Mouse (Mus musculus) kidney, embryonic 16.5 days (tissue): Measurements from ENCODE around the gene Ctdspl. TPM values are rescaled to one million over a fixed set of nuclear protein-coding genes. Genes with fewer than 3 reads are reported as not detected.

Source experiments
- ATAC-seq: fragments of 200-750 bp; cut with Nextera tagmentation; 2 replicates; pipeline ENCODE4 v1.8.0; 2017; ENCODE audit warnings: moderate TSS enrichment; ENCODE audit not compliant: low FRiP score, low TSS enrichment
- H3K27ac ChIP-seq: fragments of 300-500 bp; sonication (generic); 2 replicates; pipeline ENCODE4 v1.5.1; 2014; ENCODE audit warnings: low read length
- H3K27me3 ChIP-seq: fragments of 300-500 bp; sonication (generic); 2 replicates; pipeline ENCODE4 v1.6.1; 2014; ENCODE audit warnings: low read length, control low read depth, mixed read lengths; ENCODE audit not compliant: insufficient read depth
- H3K36me3 ChIP-seq: fragments of 300-500 bp; sonication (generic); 2 replicates; pipeline ENCODE4 v1.6.1; 2014; ENCODE audit warnings: low read length, control low read depth, mixed read lengths; ENCODE audit not compliant: insufficient read depth
- H3K4me1 ChIP-seq: fragments of 300-500 bp; sonication (generic); 2 replicates; pipeline ENCODE4 v1.6.1; 2014; ENCODE audit warnings: low read length, control low read depth, mixed read lengths; ENCODE audit not compliant: insufficient read depth
- H3K4me2 ChIP-seq: fragments of 300-500 bp; sonication (generic); replicated peaks from 2 replicates; pipeline ENCODE4 v1.6.1; 2014; ENCODE audit warnings: low read depth, low read length
- H3K4me3 ChIP-seq: fragments of 300-500 bp; sonication (generic); 2 replicates; pipeline ENCODE4 v1.5.1; 2014; ENCODE audit warnings: mild to moderate bottlenecking, low read length
- H3K9ac ChIP-seq: fragments of 300-500 bp; sonication (generic); replicated peaks from 2 replicates; pipeline ENCODE4 v1.6.1; 2014; ENCODE audit warnings: low read length
- H3K9me3 ChIP-seq: fragments of 300-500 bp; sonication (generic); 2 replicates; pipeline ENCODE4 v1.6.1; 2016; ENCODE audit warnings: low read length, control low read depth
- WGBS: fragments of 180-500 bp; shearing (Covaris S2); extraction: QIAGEN DNeasy Blood & Tissue Kit; methylation state at CpG from one replicate; pipeline ENCODE4 v1.1.7; 2014; 5-methylcytosine and 5-hydroxymethylcytosine counted together
- polyA plus RNA-seq: library from polyadenylated mRNA; unstranded; fragments of >200 nt; fragmentation: Nextera tagmentation; extraction: Ambion mirVana; gene quantifications from 2 replicates; pipeline ENCODE4 v1.2.1, GENCODE M21; 2015

The Ctdspl gene
- polyA plus RNA-seq, 1 experiment from 2014 or later: 27.5 TPM

DNA sequence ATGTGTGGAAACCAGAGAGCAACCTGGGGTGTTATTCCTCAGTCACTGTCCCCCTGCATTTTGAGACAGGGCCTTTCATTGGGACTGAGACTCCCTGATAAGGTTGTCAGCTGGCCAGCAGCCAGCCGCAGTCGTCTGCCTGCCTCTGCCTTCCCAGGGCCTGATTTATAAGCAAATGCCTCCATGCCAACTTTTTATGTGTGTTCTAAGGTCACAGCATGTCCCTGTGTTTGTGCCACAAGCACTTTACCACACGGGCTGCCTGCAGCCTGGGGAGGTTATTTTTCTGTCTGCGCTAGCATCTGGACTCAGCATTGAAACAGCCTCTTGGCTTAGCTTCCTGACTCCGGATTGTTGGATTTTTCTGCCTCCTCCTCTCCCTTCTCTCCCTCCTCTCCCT is 47.9 kb downstream of the Ctdspl start:
- 0 out of 2 replicates have a peak, but pooled peaks cover 10% of the 10 kb centered on the region for H3K36me3 ChIP-seq

DNA sequence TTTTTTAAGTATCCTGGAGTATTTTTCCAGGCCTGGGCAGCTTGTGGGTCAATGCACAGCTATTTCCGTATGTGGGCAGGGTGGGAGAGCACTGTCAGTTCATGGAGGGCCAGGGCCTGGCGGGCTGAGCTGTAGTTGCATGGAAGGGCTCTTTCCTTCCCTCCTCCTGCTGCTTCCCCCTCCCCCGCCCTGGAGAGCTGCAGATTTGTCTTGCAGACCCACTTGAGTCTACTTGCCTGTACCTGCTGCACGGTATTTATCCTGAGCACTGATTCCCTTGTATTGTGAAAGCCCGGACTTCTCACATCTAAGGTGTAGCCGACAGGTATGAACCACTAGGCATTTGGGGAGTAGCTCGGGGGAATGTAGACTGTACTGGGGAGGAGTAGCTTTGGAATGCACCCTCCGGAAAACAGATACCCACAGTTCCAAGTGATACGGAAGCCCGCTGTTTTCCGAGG is 49.0 kb downstream of the Ctdspl start:
- no peak overlapping the region for H3K4me3 ChIP-seq
- no peaks in the 10 kb centered on the region for H3K27me3 ChIP-seq
- H3K9me3 ChIP-seq: no peaks in the 10 kb centered on the region
- peak overlapping the region; percentile 17 for H3K4me2 ChIP-seq
- 0 out of 2 replicates have a peak, but pooled peaks cover 9% of the 10 kb centered on the region for H3K36me3 ChIP-seq
- H3K27ac ChIP-seq: peak overlapping the region; percentile 92
- H3K4me1 ChIP-seq: peaks cover 66% of the 10 kb centered on the region
- peak; percentile 83 for ATAC-seq
- H3K9ac ChIP-seq: no peak overlapping the region
- 29% methylated on average over 11 of the region's 11 CpGs for WGBS

More for the DNA sequence above, 47.9 kb downstream of the Ctdspl start:
- no peak for ATAC-seq
- 19% methylated on average over 5 of the region's 5 CpGs for WGBS
- Histone ChIP-seq H3K27me3 (no peaks in the 10 kb centered on the region), H3K9ac (no peak overlapping the region; the same call in 1 of the 2 replicates), H3K4me2 (no peak overlapping the region), H3K4me1 (peaks cover 55% of the 10 kb centered on the region), H3K4me3 (no peak overlapping the region), H3K27ac (peak overlapping the region; percentile 92), H3K9me3 (no peaks in the 10 kb centered on the region)

- ATAC-seq: no peak
- H3K27me3 ChIP-seq: no peaks in the 10 kb centered on the region
- H3K4me2 ChIP-seq: peak overlapping the region; percentile 17
- 35% methylated on average over 9 of the region's 9 CpGs for WGBS
- peak overlapping the region; percentile 92 for H3K27ac ChIP-seq
- 0 out of 2 replicates have a peak, but pooled peaks cover 4% of the 10 kb centered on the region for H3K36me3 ChIP-seq
- H3K4me1 ChIP-seq: peaks cover 71% of the 10 kb centered on the region
- no peak overlapping the region for H3K4me3 ChIP-seq
- H3K9me3 ChIP-seq: no peaks in the 10 kb centered on the region
- H3K9ac ChIP-seq: no peak overlapping the region
These were observed 49.5 kb downstream of the Ctdspl start for GRCm38 (mm10) chr9:118975758-118976157.

- H3K9me3 ChIP-seq: no peaks in the 10 kb centered on the region
- H3K9ac ChIP-seq: no peak overlapping the region
- H3K4me3 ChIP-seq: no peak overlapping the region
- H3K4me1 ChIP-seq: peaks cover 76% of the 10 kb centered on the region
- WGBS: 78% methylated on average over 7 of the region's 7 CpGs
- no peaks in the 10 kb centered on the region for H3K27me3 ChIP-seq
- H3K27ac ChIP-seq: peak overlapping the region; percentile 92
- no peak for ATAC-seq
- H3K4me2 ChIP-seq: no peak overlapping the region
- no peaks in the 10 kb centered on the region for H3K36me3 ChIP-seq
These were observed 50.3 kb downstream of the Ctdspl start for GRCm38 (mm10) chr9:118976561-118976960.

DNA sequence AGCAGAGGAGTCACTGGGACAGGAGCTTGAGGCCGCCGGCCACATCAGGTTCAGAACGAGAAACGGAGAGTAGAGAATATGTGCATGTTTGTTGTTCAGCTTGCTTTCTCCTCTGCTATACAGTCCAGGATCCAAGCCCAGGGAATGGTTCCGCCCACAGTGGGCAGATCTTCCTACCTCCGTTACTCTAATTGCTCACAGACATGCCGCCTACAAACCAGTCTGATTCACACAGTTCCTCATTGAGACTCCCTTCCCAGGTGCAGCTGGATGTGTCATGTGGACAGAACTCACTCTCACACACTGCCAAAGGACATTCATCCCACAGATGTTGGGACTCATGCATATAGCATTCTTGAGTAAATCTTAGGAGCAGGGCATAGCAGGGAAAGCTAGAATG is 51.2 kb downstream of the Ctdspl start:
- H3K9ac ChIP-seq: no peak overlapping the region
- WGBS: 96% methylated on average over 7 of the region's 7 CpGs
- peaks cover 75% of the 10 kb centered on the region for H3K4me1 ChIP-seq
- no peak for ATAC-seq
- H3K36me3 ChIP-seq: no peaks in the 10 kb centered on the region
- H3K27ac ChIP-seq: no peak overlapping the region
- H3K27me3 ChIP-seq: no peaks in the 10 kb centered on the region
- no peak overlapping the region for H3K4me2 ChIP-seq
- no peak overlapping the region for H3K4me3 ChIP-seq
- H3K9me3 ChIP-seq: no peaks in the 10 kb centered on the region

- Histone ChIP-seq H3K4me1 (peaks cover 64% of the 10 kb centered on the region), H3K36me3 (no peaks in the 10 kb centered on the region), H3K9ac (peak overlapping the region; percentile 59), H3K27me3 (no peaks in the 10 kb centered on the region), H3K4me3 (no peak overlapping the region), H3K9me3 (no peaks in the 10 kb centered on the region), H3K4me2 (no peak overlapping the region), H3K27ac (peak overlapping the region; percentile 92)
- 9% methylated on average over 4 of the region's 4 CpGs for WGBS
- peak; percentile 49; the same call in 1 of the 2 replicates for ATAC-seq
These were observed 54.2 kb downstream of the Ctdspl start for GRCm38 (mm10) chr9:118980411-118980823.

- Histone ChIP-seq H3K4me3 (no peak overlapping the region), H3K9me3 (no peaks in the 10 kb centered on the region), H3K9ac (no peak overlapping the region), H3K4me2 (no peak overlapping the region), H3K36me3 (no peaks in the 10 kb centered on the region), H3K4me1 (peaks cover 77% of the 10 kb centered on the region), H3K27me3 (no peaks in the 10 kb centered on the region), H3K27ac (peak overlapping the region; percentile 52; the same call in 1 of the 2 replicates)
- 55% methylated on average over 15 of the region's 15 CpGs for WGBS
- ATAC-seq: no peak
These were observed 58.6 kb downstream of the Ctdspl start for GRCm38 (mm10) chr9:118984650-118985432.

GRCm38 (mm10) chr9:118986286-118986685 is 60.0 kb downstream of the Ctdspl start:
- peak overlapping the region; percentile 50; the same call in 1 of the 2 replicates for H3K27ac ChIP-seq
- no peak overlapping the region; the same call in 1 of the 2 replicates for H3K4me2 ChIP-seq
- H3K27me3 ChIP-seq: no peaks in the 10 kb centered on the region
- no peak overlapping the region for H3K4me3 ChIP-seq
- no peak for ATAC-seq
- peaks cover 75% of the 10 kb centered on the region for H3K4me1 ChIP-seq
- WGBS: 58% methylated on average over 11 of the region's 11 CpGs
- no peaks in the 10 kb centered on the region for H3K9me3 ChIP-seq
- H3K9ac ChIP-seq: no peak overlapping the region
- no peaks in the 10 kb centered on the region for H3K36me3 ChIP-seq

GRCm38 (mm10) chr9:118988787-118989580 is 62.7 kb downstream of the Ctdspl start:
- peak overlapping the region; percentile 27; the same call in 1 of the 2 replicates for H3K27ac ChIP-seq
- no peak overlapping the region for H3K4me3 ChIP-seq
- H3K4me2 ChIP-seq: no peak overlapping the region
- no peaks in the 10 kb centered on the region for H3K27me3 ChIP-seq
- H3K9me3 ChIP-seq: no peaks in the 10 kb centered on the region
- no peaks in the 10 kb centered on the region for H3K36me3 ChIP-seq
- WGBS: 86% methylated on average over 11 of the region's 11 CpGs
- ATAC-seq: peak; percentile 12; the same call in 1 of the 2 replicates
- no peak overlapping the region for H3K9ac ChIP-seq
- H3K4me1 ChIP-seq: peaks cover 61% of the 10 kb centered on the region
